Mouse (Mus musculus): Measurements from ENCODE around the gene Ankub1. TPM values are rescaled to one million over a fixed set of nuclear protein-coding genes. Genes with fewer than 3 reads are reported as not detected.

The Ankub1 gene
- not detected in 2 replicates for polyA plus RNA-seq (2012; rRNA removed; ENCODE audit: low replicate concordance)

GRCm38 (mm10) chr3:57692719-57693118 is at the start of gene Ankub1:
Gene Ankub1, minus strand, starts transcription at chr3:57692799.

GRCm38 (mm10) chr3:57735511-57736370 is 43.1 kb upstream of the Ankub1 start, which contains the start of gene Rnf13:
Gene Rnf13, plus strand, starts transcription at chr3:57736062.

GRCm38 (mm10) chr3:57651231-57651864 is 41.3 kb downstream of the Ankub1 start, which contains the start of gene Commd2:
Gene Commd2, minus strand, starts transcription at chr3:57651715.

Other genes with a start within 250 kb of the Ankub1 start
- 58.7 and 79.6 TPM in 2 replicates for gene Wwtr1, start 116.9 kb downstream of the Ankub1 start, polyA plus RNA-seq (2012; rRNA removed; ENCODE audit: low replicate concordance)
- 24.9 and 33.4 TPM in 2 replicates for gene Commd2, start 41.1 kb downstream of the Ankub1 start, polyA plus RNA-seq (2012; rRNA removed; ENCODE audit: low replicate concordance)
- 61.0 and 99.0 TPM in 2 replicates for gene Rnf13, start 43.3 kb upstream of the Ankub1 start, polyA plus RNA-seq (2012; rRNA removed; ENCODE audit: low replicate concordance)
- gene Pfn2, start 155.3 kb upstream of the Ankub1 start, polyA plus RNA-seq (2012; rRNA removed; ENCODE audit: low replicate concordance), result 8.3 and 33.7 TPM in 2 replicates

Measured in subcutaneous adipose tissue, adult 2 months (tissue).